Mouse (Mus musculus) cerebellum, adult 2 months (tissue): Measurements from ENCODE around the gene Tlr5.

ENCODE experiments used
- CTCF ChIP-seq: fragments of 200-500 bp; IDR thresholded peaks from 2 replicates; pipeline ENCODE4 v1.5.1; 2011; ENCODE audit warnings: low read depth, mild to moderate bottlenecking, control low read depth, low read length, moderate library complexity, borderline replicate concordance; ENCODE audit not compliant: insufficient read depth
- POLR2A ChIP-seq: fragments of 200-500 bp; IDR thresholded peaks from 2 replicates; pipeline ENCODE4 v1.6.1; 2011; ENCODE audit warnings: low read length, control low read depth, borderline replicate concordance; ENCODE audit not compliant: insufficient read depth

DNA sequence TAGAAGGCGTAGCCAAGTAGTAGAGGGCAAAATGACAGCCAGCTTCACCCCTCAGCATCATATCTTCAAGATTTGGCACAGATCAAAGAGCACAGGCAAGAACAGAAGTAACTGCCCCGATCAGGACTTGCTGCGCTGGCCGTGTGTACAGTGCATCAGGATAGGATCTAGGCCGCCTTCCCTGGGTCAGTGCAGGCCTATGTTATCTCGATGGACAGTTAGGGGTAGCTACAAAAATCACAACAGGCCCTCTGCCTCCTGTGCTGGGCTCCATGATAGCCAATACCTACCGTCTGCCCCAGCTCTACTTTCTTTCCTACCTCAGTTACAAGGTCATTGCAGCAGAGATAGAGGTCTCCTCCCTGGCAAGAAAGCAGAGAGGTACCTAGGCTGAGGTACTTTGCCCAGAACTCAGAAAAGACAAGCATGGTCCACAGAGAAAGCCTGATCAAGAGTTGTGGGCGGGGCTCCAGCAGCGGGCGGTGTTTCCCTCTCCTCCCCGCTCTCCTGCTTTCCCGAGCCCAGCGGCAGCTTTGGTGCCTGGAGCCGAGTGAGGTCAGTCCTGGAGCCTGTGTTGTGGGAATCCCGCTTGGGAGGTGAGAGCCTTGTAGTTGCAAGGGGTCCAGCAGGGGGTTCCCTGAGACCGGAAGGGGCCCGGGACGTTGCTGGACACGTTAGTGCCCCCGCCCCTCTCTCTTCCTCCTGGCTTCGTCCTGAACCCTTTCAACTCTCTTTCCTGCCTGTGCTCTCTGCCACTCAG is at the start of gene Tlr5:
- no peak for TF ChIP-seq CTCF
- no peak for TF ChIP-seq POLR2A
